Mouse (Mus musculus) MEL (cell line): ENCODE measurements around the gene Pou3f1. TPM values are rescaled to one million over a fixed set of nuclear protein-coding genes. Genes with fewer than 3 reads are reported as not detected.

Source experiments
- DNase-seq: peaks from one replicate; pipeline ENCODE4 v3.0.0; 2011; ENCODE audit warnings: low read depth, low spot score
- H3K27ac ChIP-seq: 2 replicates; pipeline ENCODE4 v1.5.1; 2012; ENCODE audit warnings: low read depth, mild to moderate bottlenecking, control low read depth, low read length, moderate library complexity; ENCODE audit not compliant: control insufficient read depth
- H3K27me3 ChIP-seq, 2 experiments: fragments of 150-350 bp in 1 of 2; sonication (generic) in 1 of 2; 2 replicates each; pipeline ENCODE4 v1.6.1; 2012; ENCODE audit warnings: low read length in 2 of 2, mild to moderate bottlenecking in 2 of 2, improper control_type of control experiment in 1 of 2, moderate library complexity in 1 of 2; ENCODE audit not compliant: insufficient read depth in 2 of 2, control insufficient read depth in 1 of 2
- H3K36me3 ChIP-seq, 2 experiments: 2 replicates each; pipeline ENCODE4 v1.6.1; 2012 to 2014; ENCODE audit warnings: low read length in 2 of 2, improper control_type of control experiment in 1 of 2, inconsistent platforms in 1 of 2, mild to moderate bottlenecking in 1 of 2; ENCODE audit not compliant: insufficient read depth in 2 of 2, control insufficient read depth in 1 of 2
- H3K4me1 ChIP-seq, 2 experiments: fragments of 150-350 bp in 1 of 2; sonication (generic) in 1 of 2; 2 replicates each; pipeline ENCODE4 v1.6.1; 2012; ENCODE audit warnings: low read length in 2 of 2, improper control_type of control experiment in 1 of 2, mild to moderate bottlenecking in 1 of 2; ENCODE audit not compliant: insufficient read depth in 2 of 2, control insufficient read depth in 1 of 2
- H3K4me3 ChIP-seq, 2 experiments: fragments of 150-350 bp in 1 of 2; sonication (generic) in 1 of 2; 2 replicates each; pipeline ENCODE4 v1.5.1; 2012; ENCODE audit warnings: low read depth in 2 of 2, low read length in 2 of 2, mild to moderate bottlenecking in 2 of 2, moderate library complexity in 2 of 2, control low read depth in 1 of 2, improper control_type of control experiment in 1 of 2; ENCODE audit not compliant: control insufficient read depth in 1 of 2, insufficient read depth in 1 of 2
- H3K79me2 ChIP-seq: 2 replicates; pipeline ENCODE4 v1.6.1; 2012; ENCODE audit warnings: mild to moderate bottlenecking, low read length, moderate library complexity; ENCODE audit not compliant: control insufficient read depth, poor library complexity, insufficient read depth
- H3K9ac ChIP-seq: 2 replicates; pipeline ENCODE4 v1.6.1; 2012; ENCODE audit warnings: low read depth, mild to moderate bottlenecking, control low read depth, low read length, moderate library complexity; ENCODE audit not compliant: control insufficient read depth, poor library complexity, severe bottlenecking
- H3K9me3 ChIP-seq: fragments of 150-350 bp; sonication (generic); replicated peaks from 2 replicates; pipeline ENCODE4 v1.6.1; 2012; ENCODE audit warnings: mild to moderate bottlenecking, low read length, improper control_type of control experiment, moderate library complexity; ENCODE audit not compliant: insufficient read depth
- CHD2 ChIP-seq: IDR thresholded peaks from 2 replicates; pipeline ENCODE4 v1.6.1; 2011; ENCODE audit warnings: low read length, improper control_type of control experiment
- ELF1 ChIP-seq: IDR thresholded peaks from 2 replicates; pipeline ENCODE4 v1.6.1; 2014; ENCODE audit warnings: low read depth, mild to moderate bottlenecking, inconsistent platforms, low read length, improper control_type of control experiment, moderate library complexity
- ETS1 ChIP-seq: IDR thresholded peaks from 2 replicates; pipeline ENCODE4 v1.6.1; 2012; ENCODE audit warnings: low read depth, mild to moderate bottlenecking, inconsistent platforms, low read length, improper control_type of control experiment, moderate library complexity
- GABPA ChIP-seq: IDR thresholded peaks from 2 replicates; pipeline ENCODE4 v1.6.1; 2012; ENCODE audit warnings: low read depth, mild to moderate bottlenecking, inconsistent platforms, low read length, improper control_type of control experiment, moderate library complexity
- KAT2A ChIP-seq: conservative IDR thresholded peaks from 2 replicates; pipeline ENCODE4 v1.6.1; 2012; ENCODE audit warnings: low read depth, low read length, improper control_type of control experiment, inconsistent platforms
- MAFK ChIP-seq: IDR thresholded peaks from 2 replicates; pipeline ENCODE4 v1.6.1; 2011; ENCODE audit warnings: low read depth, mild to moderate bottlenecking, low read length, improper control_type of control experiment, borderline replicate concordance
- MAX ChIP-seq: IDR thresholded peaks from 2 replicates; pipeline ENCODE4 v1.6.1; 2011; ENCODE audit warnings: low read length, improper control_type of control experiment
- MAZ ChIP-seq: IDR thresholded peaks from 2 replicates; pipeline ENCODE4 v1.6.1; 2012; ENCODE audit warnings: low read depth, mild to moderate bottlenecking, inconsistent platforms, low read length, improper control_type of control experiment
- MXI1 ChIP-seq: IDR thresholded peaks from 2 replicates; pipeline ENCODE4 v1.6.1; 2011; ENCODE audit warnings: mild to moderate bottlenecking, low read depth, low read length, improper control_type of control experiment
- MYC ChIP-seq: IDR thresholded peaks from 2 replicates; pipeline ENCODE4 v1.6.1; 2011; ENCODE audit warnings: low read depth, mild to moderate bottlenecking, low read length, improper control_type of control experiment, moderate library complexity
- NELFE ChIP-seq: IDR thresholded peaks from 2 replicates; pipeline ENCODE4 v1.6.1; 2011; ENCODE audit warnings: low read depth, low read length, improper control_type of control experiment
- NRF1 ChIP-seq: IDR thresholded peaks from 2 replicates; pipeline ENCODE4 v1.6.1; 2014; ENCODE audit warnings: low read depth, mild to moderate bottlenecking, inconsistent platforms, low read length, improper control_type of control experiment, moderate library complexity; ENCODE audit not compliant: poor library complexity, insufficient read depth, severe bottlenecking
- POLR2A ChIP-seq, 2 experiments: IDR thresholded peaks; 2 replicates each; pipeline ENCODE4 v1.6.1; 2011 to 2012; ENCODE audit warnings: low read length in 2 of 2, mild to moderate bottlenecking in 2 of 2, control low read depth in 1 of 2, improper control_type of control experiment in 1 of 2, low read depth in 1 of 2, moderate library complexity in 1 of 2; ENCODE audit not compliant: control insufficient read depth in 1 of 2, insufficient read depth in 1 of 2, poor library complexity in 1 of 2
- POLR2AphosphoS5 ChIP-seq: IDR thresholded peaks from 2 replicates; pipeline ENCODE4 v1.6.1; 2012; ENCODE audit warnings: low read depth, borderline replicate concordance, mild to moderate bottlenecking, inconsistent platforms, low read length, moderate library complexity, mixed read lengths
- RAD21 ChIP-seq: IDR thresholded peaks from 2 replicates; pipeline ENCODE4 v1.6.1; 2011; ENCODE audit warnings: mild to moderate bottlenecking, low read depth, low read length, improper control_type of control experiment
- RCOR1 ChIP-seq: IDR thresholded peaks from 2 replicates; pipeline ENCODE4 v1.6.1; 2012; ENCODE audit warnings: low read depth, mild to moderate bottlenecking, inconsistent platforms, low read length, improper control_type of control experiment
- SIN3A ChIP-seq: IDR thresholded peaks from 2 replicates; pipeline ENCODE4 v1.6.1; 2012; ENCODE audit warnings: low read length, improper control_type of control experiment, inconsistent platforms
- TAL1 ChIP-seq: IDR thresholded peaks from 2 replicates; pipeline ENCODE4 v1.6.1; 2012; ENCODE audit warnings: mild to moderate bottlenecking, inconsistent platforms, low read length, moderate library complexity, mixed read lengths
- TBP ChIP-seq: IDR thresholded peaks from 2 replicates; pipeline ENCODE4 v1.8.0; 2011; ENCODE audit warnings: low read depth, low read length, improper control_type of control experiment
- USF2 ChIP-seq, 2 experiments: IDR thresholded peaks; 2 replicates each; pipeline ENCODE4 v1.6.1; 2011 to 2012; ENCODE audit warnings: improper control_type of control experiment in 2 of 2, low read length in 2 of 2, borderline replicate concordance in 1 of 2, inconsistent platforms in 1 of 2, low read depth in 1 of 2, mild to moderate bottlenecking in 1 of 2; ENCODE audit not compliant: insufficient read depth in 1 of 2
- ZKSCAN1 ChIP-seq: IDR thresholded peaks from 2 replicates; pipeline ENCODE4 v1.6.1; 2012; ENCODE audit warnings: low read depth, mild to moderate bottlenecking, inconsistent platforms, low read length, improper control_type of control experiment, moderate library complexity
- ZMIZ1 ChIP-seq: IDR thresholded peaks from 2 replicates; pipeline ENCODE4 v1.6.1; 2012; ENCODE audit warnings: low read depth, mild to moderate bottlenecking, inconsistent platforms, low read length, improper control_type of control experiment, moderate library complexity
- ZNF384 ChIP-seq: IDR thresholded peaks from 2 replicates; pipeline ENCODE4 v1.6.1; 2012; ENCODE audit warnings: low read depth, mild to moderate bottlenecking, inconsistent platforms, low read length, improper control_type of control experiment
- polyA plus RNA-seq, 2 experiments: library from polyadenylated mRNA; stranded (reverse) in 1 of 2; unstranded in 1 of 2; fragments of >175 nt in 1 of 2; fragments of >200 nt in 1 of 2; gene quantifications; 2 replicates each; pipeline versions ENCODE4 v1.2.1 to v1.2.4; 2012; ENCODE audit warnings: low replicate concordance in 2 of 2, low read depth in 1 of 2; ENCODE audit not compliant: insufficient read length in 2 of 2, insufficient read depth in 1 of 2, missing spikeins in 1 of 2
- total RNA-seq: library from RNA; depleted of rRNA; stranded (reverse); fragments of 300-350 nt; gene quantifications from 2 replicates; pipeline ENCODE4 v1.2.3, GENCODE M21; 2012

Pou3f1 gene
- total and polyA plus RNA-seq, 3 experiments, result not detected

DNA sequence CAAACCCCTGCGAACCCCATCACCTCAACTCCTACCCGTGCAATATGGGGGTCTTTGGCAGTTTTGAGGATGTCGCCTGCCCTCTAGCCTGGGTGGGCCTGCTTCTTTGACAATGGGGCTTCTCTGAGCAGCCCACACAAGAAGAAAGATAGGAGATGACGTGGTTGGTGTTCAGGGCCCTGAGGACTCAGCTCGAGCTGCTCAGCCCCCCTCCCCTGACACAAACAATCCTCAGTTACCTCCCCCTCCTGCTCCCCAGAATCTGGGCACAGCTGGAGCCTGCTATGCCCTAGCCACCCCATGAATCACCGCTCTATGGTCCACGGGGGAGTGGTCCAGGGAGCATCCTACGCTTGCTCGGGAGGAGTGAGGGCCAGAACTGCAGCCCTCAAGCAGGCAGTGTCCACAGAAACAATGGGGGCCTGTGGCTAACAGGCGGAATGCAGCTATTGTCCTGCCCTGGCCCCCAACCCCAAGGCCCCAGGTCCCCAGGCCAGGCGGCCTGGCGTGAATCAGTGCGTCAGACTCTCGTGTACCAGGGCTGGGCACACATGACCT is 10.9 kb downstream of the Pou3f1 start:
- TF ChIP-seq ZMIZ1, result no peak
- no peak for TF ChIP-seq POLR2AphosphoS5
- TF ChIP-seq GABPA, result no peak
- TF ChIP-seq CHD2, result no peak
- no peak for TF ChIP-seq RCOR1
- no peak for TF ChIP-seq MAZ
- TF ChIP-seq POLR2A (IDR thresholded peaks at IDR 0.05; ENCODE audit: control insufficient read depth in 1 of 2, insufficient read depth in 1 of 2, low read depth in 1 of 2, low read length in 2 of 2, poor library complexity in 1 of 2), result no peak
- TF ChIP-seq ELF1, result no peak
- no peak for TF ChIP-seq RAD21
- no peak for TF ChIP-seq MAX
- no peak for TF ChIP-seq SIN3A
- no peak for TF ChIP-seq ZNF384
- no peak for TF ChIP-seq TBP
- no peak for TF ChIP-seq NRF1
- TF ChIP-seq USF2 (IDR thresholded peaks at IDR 0.05; ENCODE audit: borderline replicate concordance in 1 of 2, insufficient read depth in 1 of 2, low read depth in 1 of 2, low read length in 2 of 2), result no peak
- TF ChIP-seq ZKSCAN1, result no peak
- TF ChIP-seq KAT2A, result no peak
- TF ChIP-seq MYC, result no peak
- TF ChIP-seq ETS1, result no peak
- no peaks in the 10 kb centered on the region for H3K36me3 ChIP-seq
- H3K27me3 ChIP-seq, result no peaks in the 10 kb centered on the region
- H3K79me2 ChIP-seq, result no peaks in the 10 kb centered on the region
- H3K27ac ChIP-seq, result no peak overlapping the region
- no peak for DNase-seq
- no peaks in the 10 kb centered on the region for H3K9me3 ChIP-seq
- H3K9ac ChIP-seq, result no peak overlapping the region
- H3K4me3 ChIP-seq, result no peak overlapping the region
- H3K4me1 ChIP-seq, result no peaks in the 10 kb centered on the region

DNA sequence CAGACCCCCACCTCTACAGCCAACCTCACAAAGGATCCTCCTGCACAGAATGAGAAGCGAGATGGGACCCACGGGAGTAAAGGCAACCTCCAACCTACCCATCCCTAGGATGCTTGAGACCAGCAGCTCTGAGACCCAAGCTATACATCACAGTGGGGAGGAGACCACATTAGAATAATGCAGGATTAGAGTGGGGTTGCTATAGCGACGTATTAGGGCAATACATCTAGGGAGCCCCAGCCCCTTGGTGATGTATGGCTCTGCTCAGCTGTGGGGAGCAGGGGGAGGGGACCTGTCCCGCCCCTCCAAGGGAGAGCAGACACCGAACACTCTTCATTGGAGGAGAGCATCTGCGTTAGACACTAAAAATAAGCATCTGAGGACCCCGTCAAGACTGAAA is 11.5 kb downstream of the Pou3f1 start:
- Histone ChIP-seq H3K27ac (no peak overlapping the region), H3K36me3 (no peaks in the 10 kb centered on the region), H3K9me3 (no peaks in the 10 kb centered on the region), H3K4me1 (no peaks in the 10 kb centered on the region), H3K9ac (no peak overlapping the region), H3K27me3 (no peaks in the 10 kb centered on the region), H3K4me3 (no peak overlapping the region), H3K79me2 (no peaks in the 10 kb centered on the region)
- DNase-seq, result no peak
- TF ChIP-seq MAFK (no peak), RCOR1 (no peak), GABPA (no peak), TAL1 (no peak), MYC (no peak), MXI1 (no peak), USF2 (IDR thresholded peaks at IDR 0.05; ENCODE audit: borderline replicate concordance in 1 of 2, insufficient read depth in 1 of 2, low read depth in 1 of 2, low read length in 2 of 2) (no peak), NELFE (no peak)
